Mouse (Mus musculus): ENCODE results near the gene Thsd4.

- TF ChIP-seq POLR2A (IDR thresholded peaks at IDR 0.05; ENCODE audit: control insufficient read depth, extremely low read depth, insufficient read depth, low read length, poor library complexity) (no peak), CTCF (IDR thresholded peaks at IDR 0.05; ENCODE audit: borderline replicate concordance, control insufficient read depth, extremely low read depth, insufficient read depth, low read length, poor library complexity) (no peak)
Observed at GRCm38 (mm10) chr9:60143816-60144215, 378.0 kb downstream of the Thsd4 start.
